Mouse (Mus musculus): ENCODE measurements at regions not wholly inside any gene's neighbourhood (a gene's known extent, or its start where the extent isn't known, plus 50 kb on each side); places are given as distances from the start of the nearest gene placed in this dataset.

- DNase-seq (ENCODE audit: low read depth, low spot score) = no peak
These were observed 476.0 kb upstream of the Vstm2b start for GRCm38 (mm10) chr7:40422125-40422524.

- no peak for DNase-seq (ENCODE audit: low read depth, low spot score)
These were observed 468.7 kb upstream of the Vstm2b start for GRCm38 (mm10) chr7:40429416-40429815.

- no peak for DNase-seq (ENCODE audit: low read depth, low spot score)
These were observed 464.2 kb upstream of the Vstm2b start for GRCm38 (mm10) chr7:40433906-40434305.

- DNase-seq (ENCODE audit: low read depth, low spot score) = no peak
These were observed 457.0 kb upstream of the Vstm2b start for GRCm38 (mm10) chr7:40441128-40441527.

- DNase-seq (ENCODE audit: low read depth, low spot score) = no peak
These were observed 456.3 kb upstream of the Vstm2b start for GRCm38 (mm10) chr7:40441786-40442185.

GRCm38 (mm10) chr7:40466382-40466781, 431.7 kb upstream of the Vstm2b start:
- no peak for DNase-seq (ENCODE audit: low read depth, low spot score)

- DNase-seq (ENCODE audit: low read depth, low spot score) = no peak
These were observed 410.9 kb upstream of the Vstm2b start for GRCm38 (mm10) chr7:40487256-40487655.

- DNase-seq (ENCODE audit: low read depth, low spot score) = no peak
These were observed 375.3 kb upstream of the Vstm2b start for GRCm38 (mm10) chr7:40522703-40523267.

GRCm38 (mm10) chr7:40536601-40537000, 361.5 kb upstream of the Vstm2b start:
- DNase-seq (ENCODE audit: low read depth, low spot score) = no peak

GRCm38 (mm10) chr7:40537621-40538020, 360.5 kb upstream of the Vstm2b start:
- DNase-seq (ENCODE audit: low read depth, low spot score) = no peak

- no peak for DNase-seq (ENCODE audit: low read depth, low spot score)
These were observed 358.3 kb upstream of the Vstm2b start for GRCm38 (mm10) chr7:40539789-40540188.

GRCm38 (mm10) chr7:40541283-40541682, 356.8 kb upstream of the Vstm2b start:
- DNase-seq (ENCODE audit: low read depth, low spot score) = no peak

- DNase-seq (ENCODE audit: low read depth, low spot score) = no peak
These were observed 334.5 kb upstream of the Vstm2b start for GRCm38 (mm10) chr7:40563447-40564118.

GRCm38 (mm10) chr7:40575971-40576370, 322.2 kb upstream of the Vstm2b start:
- DNase-seq (ENCODE audit: low read depth, low spot score) = no peak

- no peak for DNase-seq (ENCODE audit: low read depth, low spot score)
These were observed 320.8 kb upstream of the Vstm2b start for GRCm38 (mm10) chr7:40577365-40577764.

- DNase-seq (ENCODE audit: low read depth, low spot score) = no peak
These were observed 277.4 kb upstream of the Vstm2b start for GRCm38 (mm10) chr7:40620761-40621160.

- no peak for DNase-seq (ENCODE audit: low read depth, low spot score)
These were observed 275.3 kb upstream of the Vstm2b start for GRCm38 (mm10) chr7:40622811-40623210.

- no peak for DNase-seq (ENCODE audit: low read depth, low spot score)
These were observed 274.8 kb upstream of the Vstm2b start for GRCm38 (mm10) chr7:40623286-40623685.

GRCm38 (mm10) chr7:40636369-40636768, 261.8 kb upstream of the Vstm2b start:
- DNase-seq (ENCODE audit: low read depth, low spot score) = no peak

- no peak for DNase-seq (ENCODE audit: low read depth, low spot score)
These were observed 243.1 kb upstream of the Vstm2b start for GRCm38 (mm10) chr7:40654982-40655381.

GRCm38 (mm10) chr7:40655391-40655790, 242.7 kb upstream of the Vstm2b start:
- no peak for DNase-seq (ENCODE audit: low read depth, low spot score)

GRCm38 (mm10) chr7:40659662-40660061, 238.5 kb upstream of the Vstm2b start:
- no peak for DNase-seq (ENCODE audit: low read depth, low spot score)

- no peak for DNase-seq (ENCODE audit: low read depth, low spot score)
These were observed 234.3 kb upstream of the Vstm2b start for GRCm38 (mm10) chr7:40663781-40664180.

GRCm38 (mm10) chr7:40666625-40667024, 231.5 kb upstream of the Vstm2b start:
- no peak for DNase-seq (ENCODE audit: low read depth, low spot score)

All from R1 (cell line).